Mouse (Mus musculus) frontal cortex, postnatal 14 days (tissue): ENCODE results near the gene Nr4a2.

ENCODE experiments used
- DNase-seq, 2 experiments: peaks; one replicate each; pipeline ENCODE4 v3.0.0; 2022; ENCODE audit warnings: low spot score in 2 of 2

Nr4a2 gene

DNA sequence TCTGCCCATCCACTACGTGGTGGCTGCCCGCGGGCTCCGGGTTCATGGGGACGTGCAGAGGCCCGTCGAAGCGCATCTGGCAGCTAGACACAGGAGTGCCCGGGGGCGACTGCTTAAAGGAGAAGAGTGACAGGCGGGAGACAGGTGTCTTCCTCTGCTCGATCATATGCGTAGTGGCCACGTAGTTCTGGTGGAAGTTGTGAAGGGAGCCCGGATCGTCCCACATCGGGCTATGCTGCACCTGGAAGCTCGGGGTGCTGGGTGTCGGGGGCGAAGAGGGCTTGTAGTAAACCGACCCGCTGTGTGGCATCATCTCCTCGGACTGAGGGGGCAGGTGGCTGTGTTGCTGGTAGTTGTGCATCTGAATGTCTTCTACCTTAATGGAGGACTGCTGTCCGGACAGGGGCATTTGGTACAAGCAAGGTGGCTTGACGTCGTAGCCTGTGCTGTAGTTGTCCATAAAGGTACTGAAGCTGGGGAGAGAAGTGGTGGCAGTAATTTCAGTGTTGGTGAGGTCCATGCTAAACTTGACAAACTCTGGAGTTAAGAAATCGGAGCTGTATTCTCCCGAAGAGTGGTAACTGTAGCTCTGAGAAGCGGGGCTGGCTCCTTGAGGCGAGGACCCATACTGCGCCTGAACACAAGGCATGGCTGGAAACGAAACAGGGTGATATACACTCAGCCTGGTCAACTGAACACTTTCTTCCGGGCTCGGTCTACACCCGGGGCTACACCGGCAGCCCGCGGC is 11.8 kb downstream of the Nr4a2 start:
- no peak for DNase-seq

DNA sequence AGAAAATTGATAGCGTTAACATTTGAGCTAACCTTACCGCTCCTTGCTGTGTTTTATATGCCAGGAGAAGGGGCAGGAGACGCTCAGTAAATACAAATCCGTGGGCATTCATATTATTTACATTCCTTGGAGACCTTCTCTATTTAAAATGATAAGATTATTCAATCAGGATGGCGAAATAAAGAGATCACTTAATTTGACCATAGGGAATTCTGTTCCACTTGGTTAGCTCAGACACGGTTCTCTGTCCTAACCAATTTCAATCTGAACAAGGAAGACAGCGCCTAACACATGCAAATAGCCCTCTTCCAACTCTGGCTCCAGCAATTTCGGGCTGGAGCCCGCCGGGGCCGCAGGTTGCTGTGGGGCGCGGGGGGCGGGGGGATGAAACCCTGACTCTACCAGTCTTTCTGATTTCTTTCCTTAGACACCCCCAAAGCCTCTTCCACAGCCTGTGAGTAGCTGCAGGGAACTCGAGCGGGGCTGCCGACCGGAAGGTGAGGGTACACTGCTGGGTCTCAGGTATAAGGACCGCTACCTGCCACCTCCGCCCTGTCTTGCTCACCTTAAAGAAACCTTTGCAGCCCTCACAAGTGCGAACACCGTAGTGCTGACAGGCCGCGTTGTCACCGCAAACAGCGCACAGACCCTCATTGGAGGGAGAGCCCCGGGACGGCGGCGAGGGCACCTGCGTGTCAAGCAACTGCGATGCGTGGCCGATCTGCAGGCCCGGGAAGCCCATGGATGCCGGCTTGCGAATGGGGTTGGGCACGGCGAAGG is 12.6 kb downstream of the Nr4a2 start:
- DNase-seq = no peak

DNA sequence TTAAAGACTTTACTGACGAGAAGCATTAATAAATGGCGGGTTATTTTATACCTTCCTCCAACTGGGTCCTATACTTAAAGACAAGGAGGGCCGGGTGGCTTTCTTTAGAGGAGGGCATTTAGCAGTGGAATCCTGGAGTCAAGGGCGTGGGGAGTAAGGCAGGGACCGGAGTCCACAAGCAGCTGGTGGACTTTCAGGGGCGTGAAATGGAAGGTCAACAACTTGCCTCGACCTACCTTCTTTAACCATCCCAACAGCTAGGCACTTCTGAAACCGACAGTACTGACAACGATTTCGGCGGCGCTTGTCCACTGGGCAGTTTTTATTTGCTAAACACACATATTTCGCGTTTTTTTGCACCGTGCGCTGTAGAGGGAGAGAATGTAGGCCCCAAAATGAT is 13.4 kb downstream of the Nr4a2 start:
- DNase-seq = no peak

DNA sequence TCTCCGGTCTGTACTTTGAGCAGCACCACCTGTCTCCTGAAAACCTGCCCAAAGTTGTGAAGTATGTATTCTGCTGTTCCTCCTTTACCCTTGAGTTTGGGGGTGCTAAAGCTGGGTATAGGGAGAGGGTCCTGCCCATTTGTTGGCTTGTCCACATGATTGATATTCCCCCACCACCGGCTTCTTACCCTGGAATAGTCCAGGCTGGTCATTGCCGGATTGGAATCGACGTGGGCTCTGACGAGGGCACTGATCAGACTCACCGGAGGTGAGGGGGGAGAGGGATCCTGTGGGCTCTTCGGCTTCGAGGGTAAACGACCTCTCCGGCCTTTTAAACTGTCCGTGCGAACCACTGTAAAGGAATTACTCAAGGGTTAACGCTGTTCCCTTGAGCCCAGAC is 13.9 kb downstream of the Nr4a2 start:
- DNase-seq = no peak

DNA sequence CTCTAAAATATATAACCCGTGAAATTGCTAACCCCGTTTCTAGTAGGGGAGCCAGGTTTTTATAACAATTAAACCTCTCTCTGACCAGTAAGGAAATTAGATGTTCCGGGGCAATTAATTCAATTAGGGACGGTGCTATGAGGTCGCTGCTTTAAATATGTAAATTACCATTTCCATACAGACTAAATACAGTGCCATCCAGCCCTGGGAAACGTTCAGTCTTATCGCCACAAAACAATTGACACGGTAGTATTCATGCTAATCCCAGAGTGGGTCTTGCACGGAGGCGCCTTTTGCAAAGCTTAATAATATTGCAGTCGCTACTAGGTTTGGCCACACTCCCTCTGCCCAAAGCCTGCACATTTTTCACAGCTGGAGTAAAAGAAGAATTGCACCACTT is 14.5 kb downstream of the Nr4a2 start:
- no peak for DNase-seq

DNA sequence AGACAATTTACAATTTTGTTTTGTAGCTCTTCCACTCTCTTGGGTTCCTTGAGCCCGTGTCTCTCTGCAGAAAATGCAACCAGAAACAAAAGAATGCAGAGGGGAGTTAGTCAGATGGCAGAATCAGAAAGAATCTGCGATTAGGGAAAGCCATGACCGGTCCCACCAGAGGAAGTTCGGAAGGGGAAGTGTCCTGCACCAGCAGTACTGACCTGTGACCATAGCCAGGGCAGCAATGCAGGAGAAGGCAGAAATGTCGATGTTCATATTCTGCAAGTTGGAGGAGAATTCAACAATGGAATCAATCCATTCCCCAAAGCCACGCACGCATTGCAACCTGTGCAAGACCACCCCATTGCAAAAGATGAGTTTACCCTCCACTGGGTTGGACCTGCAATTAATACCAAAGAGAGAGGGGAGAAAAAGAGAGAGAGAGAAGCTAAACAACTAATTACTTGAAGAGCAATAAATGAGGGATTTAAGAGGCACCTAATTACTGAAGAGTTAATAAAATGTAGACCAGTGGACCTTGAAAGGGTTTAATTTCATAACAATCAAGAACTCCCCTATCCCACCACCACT is 15.4 kb downstream of the Nr4a2 start:
- DNase-seq = no peak

DNA sequence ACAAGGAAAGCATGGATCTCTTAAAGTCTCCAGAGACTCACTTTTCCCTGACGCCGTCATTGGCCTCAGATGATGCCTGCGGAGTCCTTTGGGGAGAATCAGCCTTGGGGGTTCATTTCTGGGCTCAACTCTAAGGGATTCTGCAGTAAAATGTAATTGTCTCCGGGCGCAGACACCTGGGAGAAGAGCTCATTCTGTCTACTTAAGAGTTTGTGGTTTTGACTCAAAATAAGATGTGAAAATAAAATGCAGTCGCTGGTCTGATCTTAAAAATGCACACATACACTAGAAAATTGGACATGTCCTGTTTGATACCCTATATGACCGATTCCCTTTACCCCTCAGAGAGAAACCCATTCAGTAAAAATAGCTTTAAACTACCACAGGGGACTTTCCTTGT is 18.4 kb downstream of the Nr4a2 start:
- DNase-seq = no peak

DNA sequence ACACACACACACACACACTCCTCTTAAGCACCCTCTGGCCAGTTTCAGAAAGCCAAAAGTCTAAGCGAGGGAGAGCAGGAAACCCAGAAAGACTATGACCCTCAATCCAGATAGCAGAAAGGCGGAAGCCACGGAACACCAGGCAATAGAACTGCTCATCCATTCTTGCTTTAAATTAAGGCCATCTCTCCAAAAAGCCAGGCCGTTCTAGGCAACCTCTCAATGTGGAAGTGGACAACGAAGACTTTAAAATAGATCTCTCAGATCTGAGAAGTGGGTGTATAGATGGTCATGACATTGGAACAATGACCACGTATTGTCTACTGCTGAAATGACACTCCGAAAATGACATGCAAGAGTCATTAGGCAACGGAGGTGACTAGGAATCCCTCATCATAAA is 19.1 kb downstream of the Nr4a2 start:
- no peak for DNase-seq

DNA sequence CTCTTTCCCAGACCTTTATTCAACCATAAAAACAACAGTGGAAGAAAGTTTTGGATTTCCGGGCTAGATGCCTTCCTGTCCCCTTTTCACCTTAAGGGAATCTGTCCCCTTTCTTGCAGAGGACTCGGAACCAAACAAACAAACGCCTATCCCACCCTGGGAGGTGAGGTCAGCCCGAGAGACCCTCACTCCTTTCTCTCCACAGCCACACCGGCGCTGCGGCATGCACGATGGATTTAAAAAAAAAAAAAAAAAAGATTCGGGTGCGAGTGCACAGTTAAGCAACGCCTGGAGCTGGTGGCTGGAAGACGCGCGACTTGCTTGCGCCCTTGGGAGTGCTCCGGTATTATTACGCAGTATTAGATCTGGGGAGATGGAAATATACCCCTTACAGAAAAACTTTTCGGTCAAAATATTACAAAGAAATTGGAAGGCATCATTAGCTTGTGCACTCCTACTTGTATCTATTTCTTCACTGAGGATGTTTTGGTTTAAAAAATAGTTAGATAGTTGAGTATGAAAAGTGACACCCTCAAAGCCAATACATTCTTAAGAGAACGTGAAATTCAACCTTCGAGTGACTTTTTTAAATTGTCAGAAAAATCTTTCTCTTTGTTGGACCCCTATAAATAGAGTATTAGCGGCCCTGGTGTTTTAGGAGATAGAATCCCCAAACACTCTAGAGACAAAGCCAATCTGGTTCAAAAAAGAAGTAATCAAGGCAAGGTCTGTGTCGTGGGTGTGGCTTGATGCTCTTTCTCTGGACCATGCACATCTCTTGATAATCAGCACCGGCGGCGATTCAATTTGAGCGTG is 19.8 kb downstream of the Nr4a2 start:
- no peak for DNase-seq

DNA sequence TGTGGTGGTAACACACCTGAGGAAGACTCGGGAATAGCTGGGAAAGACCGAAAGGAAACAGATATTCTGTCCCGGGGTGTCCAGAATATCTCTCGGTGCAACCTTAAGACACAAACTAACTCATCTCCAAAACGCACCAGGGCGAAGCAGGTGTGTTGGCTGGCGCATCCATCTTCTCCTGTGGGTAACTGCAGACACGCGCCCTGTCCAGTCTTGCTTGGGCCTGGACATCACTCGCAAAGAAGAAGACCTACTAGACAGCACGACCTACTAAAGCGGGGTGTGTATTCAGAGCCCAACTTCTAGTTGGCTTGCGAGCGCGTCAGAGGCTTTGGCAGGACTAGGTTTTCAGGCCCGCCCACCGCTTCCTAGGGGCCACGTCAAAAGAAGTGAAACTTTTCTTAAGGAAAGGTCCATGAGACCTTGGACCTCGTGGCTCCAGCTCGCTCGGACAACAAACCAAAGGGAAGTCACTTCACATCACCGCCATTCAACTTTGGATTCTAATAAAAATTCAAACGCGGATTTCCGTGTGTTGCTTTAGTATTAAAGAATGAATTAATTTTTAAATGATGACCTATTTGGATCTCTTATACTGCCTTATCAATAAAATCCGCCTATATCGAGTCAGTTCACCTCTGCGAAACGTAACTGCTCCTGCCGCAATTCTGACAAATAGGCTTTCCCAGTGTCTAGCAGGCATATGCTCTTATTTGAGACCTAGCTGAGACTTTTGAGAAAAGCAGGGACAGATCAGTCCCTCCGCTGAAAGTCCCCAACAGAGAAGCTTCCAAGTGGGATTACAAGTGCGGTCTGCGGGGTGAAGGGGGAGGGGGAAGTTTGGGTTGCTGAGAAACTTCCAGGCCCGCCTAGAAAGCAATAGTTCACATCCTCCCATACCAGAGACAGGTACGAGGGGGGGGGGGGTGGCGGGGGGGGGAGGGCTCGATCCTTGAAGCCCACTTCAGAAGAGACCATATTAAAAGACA is 20.7 kb downstream of the Nr4a2 start:
- DNase-seq = no peak

DNA sequence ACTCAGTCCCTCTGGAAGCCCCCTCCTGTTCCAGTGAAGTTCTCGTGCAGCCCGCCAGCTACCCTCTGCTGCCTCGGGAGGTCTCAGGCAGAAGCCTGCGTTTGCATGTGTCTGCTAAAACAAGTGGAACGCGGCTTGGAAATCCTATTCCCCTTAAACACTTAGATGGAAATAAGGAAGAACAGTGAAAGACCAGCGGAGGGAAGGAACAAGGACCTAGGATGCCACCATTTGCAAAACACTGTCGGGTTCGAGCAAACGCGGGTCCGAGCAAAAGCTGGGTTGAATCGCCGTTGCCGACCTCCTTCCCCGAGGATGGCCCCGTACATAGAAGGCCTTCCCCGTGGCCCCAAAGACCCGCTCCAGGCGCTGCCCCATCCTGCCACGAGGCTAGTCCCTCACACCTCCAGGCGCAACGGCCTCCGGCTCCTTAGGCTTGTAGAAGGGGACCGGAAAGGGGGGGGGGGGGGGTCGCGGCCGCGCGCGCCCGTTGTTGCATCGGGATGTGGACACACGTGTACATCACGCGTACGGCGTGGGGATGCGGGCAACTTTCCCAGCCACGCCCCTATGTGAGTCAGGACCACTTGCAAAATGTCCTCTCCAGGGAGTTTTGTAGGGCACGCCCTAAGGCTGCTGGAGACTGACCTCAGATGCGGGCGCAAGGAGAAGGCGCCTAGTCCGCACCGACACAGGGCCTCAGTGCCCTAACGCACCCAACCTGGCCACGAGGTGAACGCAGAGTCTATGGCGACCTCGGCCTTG is 21.5 kb downstream of the Nr4a2 start:
- DNase-seq = no peak

DNA sequence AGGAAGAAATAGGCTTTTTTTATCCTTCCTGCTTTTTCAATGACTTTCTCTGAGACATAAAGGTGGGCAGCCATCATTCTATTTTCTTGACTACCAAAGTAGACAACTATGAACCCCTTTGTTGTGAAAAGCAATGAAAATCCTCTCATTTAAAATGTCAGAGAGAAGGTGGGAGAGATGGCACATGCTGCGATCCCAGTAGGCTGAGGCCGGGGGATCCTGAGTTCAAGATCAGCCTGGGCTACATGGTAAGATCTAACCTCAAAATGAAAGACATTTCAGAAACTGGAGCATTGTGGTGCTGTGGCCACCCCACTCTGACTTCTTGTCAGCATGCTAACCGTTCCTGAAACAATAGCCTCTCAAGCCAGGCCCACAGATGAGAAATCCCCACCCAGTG is 23.6 kb downstream of the Nr4a2 start:
- DNase-seq = no peak

DNA sequence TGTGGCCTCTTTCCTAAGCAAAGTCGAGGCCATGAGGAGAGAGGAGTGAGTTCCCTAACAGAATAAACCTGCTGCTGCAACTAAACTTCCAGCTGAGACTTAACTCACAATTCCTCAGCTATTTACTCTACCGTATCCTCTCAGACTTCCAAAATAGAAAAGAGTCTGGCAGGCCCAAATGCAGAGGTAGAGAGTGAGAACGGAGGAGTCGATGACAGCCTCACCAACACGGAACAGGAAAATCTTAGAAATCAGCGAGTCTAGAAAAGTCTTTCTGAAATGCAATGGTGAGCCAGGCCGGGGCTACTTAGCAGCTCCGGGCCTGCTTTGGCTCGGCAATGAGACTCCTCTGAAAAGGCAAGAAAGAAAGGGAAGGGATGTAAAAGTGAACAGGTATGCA is 51.4 kb downstream of the Nr4a2 start:
- DNase-seq = no peak

DNA sequence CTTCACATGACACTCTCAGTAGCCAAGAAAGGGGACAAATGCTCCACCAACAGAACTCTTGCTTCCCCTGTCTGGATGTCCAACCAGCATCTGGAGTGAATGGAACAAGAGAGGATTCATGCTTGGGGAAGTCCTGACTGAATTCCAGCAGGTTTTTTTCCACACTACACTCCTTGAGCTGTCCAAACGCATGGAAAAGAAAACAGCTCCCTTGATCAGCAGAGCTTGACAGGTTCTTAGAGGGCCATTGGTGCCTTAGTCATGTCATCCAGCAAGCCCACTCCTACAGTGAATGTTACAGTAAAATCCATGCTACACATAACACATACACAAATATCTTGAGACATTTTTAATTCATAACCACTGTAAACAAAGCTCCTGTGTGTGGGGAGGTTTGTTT is 60.3 kb downstream of the Nr4a2 start:
- DNase-seq = no peak
